Mouse (Mus musculus) cortical plate, adult 2 months (tissue): ENCODE measurements around the gene Arid1b. TPM values are rescaled to one million over a fixed set of nuclear protein-coding genes. Genes with fewer than 3 reads are reported as not detected.

ENCODE experiments used
- H3K27ac ChIP-seq: fragments of 200-500 bp; 2 replicates; pipeline ENCODE4 v1.5.1; 2012; ENCODE audit warnings: low read length, control low read depth, inconsistent platforms; ENCODE audit not compliant: insufficient read depth
- H3K4me1 ChIP-seq: fragments of 200-500 bp; 2 replicates; pipeline ENCODE4 v1.6.1; 2011; ENCODE audit warnings: low read length; ENCODE audit not compliant: control insufficient read depth, insufficient read depth
- H3K4me3 ChIP-seq: fragments of 200-500 bp; 2 replicates; pipeline ENCODE4 v1.5.1; 2011; ENCODE audit warnings: mild to moderate bottlenecking, low read length, control low read depth; ENCODE audit not compliant: insufficient read depth
- CTCF ChIP-seq: fragments of 200-500 bp; IDR thresholded peaks from 2 replicates; pipeline ENCODE4 v1.5.1; 2011; ENCODE audit warnings: mild to moderate bottlenecking, control low read depth, low read length; ENCODE audit not compliant: insufficient read depth; ENCODE audit errors: extremely low read depth
- POLR2A ChIP-seq: fragments of 200-500 bp; IDR thresholded peaks from 2 replicates; pipeline ENCODE4 v1.6.1; 2011; ENCODE audit warnings: mild to moderate bottlenecking, low read length, control low read depth; ENCODE audit not compliant: insufficient read depth; ENCODE audit errors: extremely low read depth
- polyA plus RNA-seq: library from polyadenylated mRNA; depleted of rRNA; stranded (reverse); fragments of >200 nt; gene quantifications from 2 replicates; pipeline ENCODE4 v1.2.3, GENCODE M21; 2012

Arid1b gene
- polyA plus RNA-seq, 1 experiment, result 22.8 TPM

DNA sequence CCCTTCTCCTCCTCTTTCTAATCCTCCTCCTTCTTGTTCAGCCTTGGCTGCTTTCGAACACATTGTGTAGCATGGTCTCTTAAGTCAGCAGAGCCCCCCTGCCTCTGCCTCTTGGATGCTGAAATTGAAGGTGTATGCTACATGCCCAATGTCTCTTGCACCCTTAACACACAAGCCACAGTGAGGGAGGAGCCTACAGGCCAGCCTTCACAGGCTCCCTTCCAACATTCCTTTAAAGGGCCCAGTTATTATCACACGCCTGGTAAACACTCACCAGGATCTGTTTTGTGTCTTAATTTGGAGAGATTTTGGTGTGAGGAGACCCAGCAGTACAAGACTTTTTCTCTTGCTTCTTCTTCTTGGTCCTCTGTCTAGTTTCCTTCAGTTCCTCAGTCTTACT lies 122.9 kb downstream of the Arid1b start:
- no peak overlapping the region for H3K27ac ChIP-seq
- no peak overlapping the region for H3K4me3 ChIP-seq
- H3K4me1 ChIP-seq, result peaks cover 11% of the 10 kb centered on the region
- TF ChIP-seq CTCF, result no peak
- no peak for TF ChIP-seq POLR2A

DNA sequence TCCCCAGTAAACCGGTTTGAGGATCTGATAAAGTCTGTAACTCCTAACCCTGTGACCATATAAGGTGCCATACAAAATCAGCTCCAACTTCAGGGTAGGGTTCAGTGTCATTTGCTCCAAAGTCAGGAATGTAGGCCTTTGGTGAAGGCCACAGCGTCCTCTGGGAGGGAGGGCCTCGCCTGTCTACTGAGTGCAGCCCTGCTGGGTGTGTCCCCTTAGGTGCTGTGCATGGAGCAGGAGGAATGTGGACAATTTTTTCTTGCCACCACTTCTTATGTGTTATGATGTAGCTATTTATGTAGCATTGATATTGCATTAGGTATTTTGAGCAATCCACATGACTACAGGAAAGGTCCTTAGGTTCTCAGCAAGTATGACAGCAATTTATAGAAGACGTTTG lies 124.0 kb downstream of the Arid1b start:
- no peak for TF ChIP-seq POLR2A
- TF ChIP-seq CTCF, result no peak
- Histone ChIP-seq H3K27ac (no peak overlapping the region), H3K4me3 (no peak overlapping the region), H3K4me1 (peaks cover 13% of the 10 kb centered on the region)

DNA sequence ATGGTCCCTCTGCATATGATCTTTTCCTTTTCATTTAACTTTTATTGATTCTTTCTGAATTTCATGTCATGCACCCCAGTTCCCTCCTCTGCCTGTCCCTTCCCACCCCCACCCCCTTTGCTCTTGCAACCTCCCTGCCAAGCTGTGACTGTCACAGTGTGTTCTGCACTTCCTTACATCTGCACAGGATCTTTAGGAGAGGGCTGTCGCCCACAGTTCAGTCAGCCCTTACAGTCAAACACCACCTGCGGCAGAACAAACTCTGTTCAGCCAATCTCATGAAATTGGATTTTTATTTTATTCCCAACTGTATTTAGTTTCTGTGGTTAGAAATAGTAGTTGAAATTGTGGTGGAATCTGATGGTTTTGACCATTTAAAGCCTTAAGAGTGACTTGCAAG lies 130.5 kb downstream of the Arid1b start:
- Histone ChIP-seq H3K4me3 (no peak overlapping the region), H3K4me1 (peaks cover 14% of the 10 kb centered on the region)

DNA sequence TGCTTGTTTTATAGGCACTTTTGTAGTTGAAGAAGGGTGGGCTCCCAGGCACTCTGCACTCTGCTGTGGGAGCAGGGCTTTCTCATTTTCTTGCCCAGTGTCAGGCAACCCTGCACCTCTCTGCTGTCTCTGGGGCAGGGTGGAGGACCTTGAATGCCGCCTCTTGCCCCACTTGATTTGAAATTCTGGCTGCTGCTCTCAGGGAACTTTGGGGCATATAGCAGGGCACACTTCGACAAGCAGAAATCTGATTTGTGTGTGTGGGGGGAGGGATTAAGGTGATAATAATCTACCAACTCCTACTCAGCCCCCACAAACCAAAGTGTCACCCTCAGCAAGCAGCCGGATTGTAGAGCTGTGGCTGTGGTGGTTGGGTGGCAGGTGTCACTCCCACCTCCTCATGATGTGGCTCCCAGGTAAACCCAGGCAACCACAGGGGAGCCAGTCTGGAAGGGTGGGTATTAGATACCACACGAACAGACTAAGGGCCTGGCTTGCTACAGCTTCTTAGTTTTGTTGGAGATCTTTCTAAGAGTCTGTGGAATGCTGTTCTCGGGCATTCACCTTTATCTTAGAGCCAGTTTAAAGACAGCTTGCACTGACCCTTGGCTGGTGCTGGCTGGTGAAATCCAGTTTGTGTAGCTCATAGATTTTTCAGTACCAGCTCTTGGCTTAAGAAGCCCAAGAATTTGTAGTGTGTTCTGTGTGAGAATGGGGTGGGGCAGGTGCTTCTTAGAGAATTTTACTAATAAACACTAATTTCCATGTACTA lies 131.1 kb downstream of the Arid1b start:
- Histone ChIP-seq H3K4me3 (no peak overlapping the region), H3K4me1 (peaks cover 14% of the 10 kb centered on the region), H3K27ac (no peak overlapping the region)
- TF ChIP-seq CTCF (no peak), POLR2A (no peak)

More for the DNA sequence above, 130.5 kb downstream of the Arid1b start:
- H3K27ac ChIP-seq, result no peak overlapping the region
- TF ChIP-seq CTCF, result no peak
- TF ChIP-seq POLR2A, result no peak

DNA sequence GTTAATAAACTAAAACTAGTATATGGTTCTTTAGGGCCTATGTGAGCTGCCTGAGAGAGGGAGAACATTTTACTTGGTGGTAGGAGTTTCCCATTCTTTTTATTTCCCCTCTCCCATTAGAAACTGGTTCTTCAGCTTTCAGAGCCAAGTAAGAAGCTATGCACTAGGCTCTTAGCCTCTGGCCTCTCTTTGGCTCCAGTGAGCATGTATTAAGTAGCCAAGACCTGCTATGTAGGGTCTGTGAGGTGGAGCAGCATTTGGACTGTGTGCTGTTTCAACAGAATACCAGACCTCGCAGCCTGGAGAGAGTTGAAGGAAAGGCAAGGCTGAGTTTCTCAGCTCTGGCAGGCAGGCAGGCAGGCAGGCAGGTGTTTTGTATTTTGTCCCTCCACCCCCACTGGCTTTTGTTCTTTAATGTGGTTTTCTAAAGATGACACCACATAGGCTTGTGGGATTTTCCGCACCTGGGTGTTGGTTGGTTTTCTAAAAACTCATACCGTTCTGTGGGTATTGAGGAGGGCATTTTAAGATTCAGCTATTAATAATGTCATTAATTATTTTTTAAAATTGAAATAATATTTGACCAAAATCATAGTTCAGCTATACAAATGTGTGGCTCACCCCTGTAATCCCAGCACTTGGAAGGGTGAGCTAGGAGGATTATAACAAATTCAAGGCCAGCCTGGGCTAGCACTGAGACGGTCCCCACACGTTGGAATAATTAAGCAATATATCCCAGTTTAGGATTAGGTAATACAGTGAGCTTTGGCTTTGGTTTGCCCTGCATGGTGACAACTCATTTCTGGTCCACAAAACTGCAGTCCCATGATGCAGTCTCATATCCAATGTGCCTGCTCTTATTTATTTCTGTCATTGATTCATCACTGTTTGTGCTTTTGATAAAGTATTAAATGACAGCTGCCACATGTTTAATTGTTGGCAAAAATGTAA lies 132.0 kb downstream of the Arid1b start:
- no peak for TF ChIP-seq POLR2A
- no peak for TF ChIP-seq CTCF
- Histone ChIP-seq H3K27ac (no peak overlapping the region), H3K4me3 (no peak overlapping the region), H3K4me1 (peaks cover 11% of the 10 kb centered on the region)

DNA sequence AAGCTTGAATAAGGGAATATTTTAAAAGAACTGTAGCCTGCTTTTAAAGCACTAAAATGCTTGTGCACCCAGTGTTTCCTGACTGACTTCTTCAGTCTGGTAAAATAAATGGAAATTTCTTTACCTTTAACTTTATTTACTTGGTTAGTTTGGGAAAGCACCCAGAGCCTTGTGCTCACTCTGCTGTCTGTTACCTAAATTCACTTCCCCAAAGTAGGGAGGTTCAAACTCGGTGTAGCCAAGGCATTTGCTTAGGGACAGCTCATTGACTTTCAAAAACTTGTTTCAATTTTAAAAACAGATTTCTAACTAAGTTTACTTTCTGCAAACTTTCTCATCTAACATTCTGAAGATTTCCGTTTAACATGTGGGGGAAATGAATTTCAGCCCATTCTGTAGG lies 135.5 kb downstream of the Arid1b start:
- peaks cover 8% of the 10 kb centered on the region; the same call in 1 of the 2 replicates for H3K4me1 ChIP-seq
- no peak overlapping the region for H3K27ac ChIP-seq
- no peak overlapping the region for H3K4me3 ChIP-seq
- TF ChIP-seq CTCF, result no peak
- TF ChIP-seq POLR2A, result no peak

DNA sequence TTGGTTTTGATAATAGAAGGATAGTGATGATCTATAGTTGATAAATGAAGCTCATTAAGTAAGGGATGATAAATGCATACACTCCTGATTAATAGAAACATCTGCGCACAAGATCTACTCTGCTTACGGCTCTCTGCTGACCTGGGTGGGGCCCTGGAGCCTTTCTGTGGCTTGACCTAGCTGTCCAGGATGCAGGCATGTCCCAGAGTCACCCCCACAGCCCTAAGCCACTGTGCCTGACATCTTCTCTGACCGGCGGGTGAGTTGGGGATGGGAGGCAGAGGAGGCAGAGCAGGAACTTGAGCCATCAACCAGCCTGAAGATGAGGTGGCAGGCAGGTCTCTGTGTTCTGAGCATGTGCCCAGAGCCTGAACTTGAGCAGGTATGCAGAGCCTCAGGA lies 136.0 kb downstream of the Arid1b start:
- TF ChIP-seq CTCF, result no peak
- TF ChIP-seq POLR2A, result no peak
- H3K4me1 ChIP-seq, result peaks cover 7% of the 10 kb centered on the region; the same call in 1 of the 2 replicates
- H3K4me3 ChIP-seq, result no peak overlapping the region
- no peak overlapping the region for H3K27ac ChIP-seq

DNA sequence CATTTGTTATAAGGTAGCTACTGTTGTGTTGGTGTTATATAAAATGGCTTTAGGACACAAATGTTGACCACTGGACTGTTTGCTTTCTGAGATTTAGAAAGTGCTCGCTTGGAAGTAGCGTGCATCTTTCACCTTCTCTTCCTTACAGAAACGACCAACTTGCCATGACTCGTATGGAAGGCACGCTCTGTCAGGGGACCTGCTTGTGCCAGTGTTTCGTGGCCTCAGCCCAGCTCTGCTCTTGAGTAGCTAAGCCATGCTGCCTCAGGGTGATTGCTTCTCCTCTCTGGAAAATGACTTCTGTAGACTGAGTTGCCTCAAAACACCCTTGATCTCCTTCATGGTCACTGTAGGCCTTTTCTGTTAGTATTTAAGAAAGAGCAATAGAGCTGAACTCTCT lies 137.6 kb downstream of the Arid1b start:
- Histone ChIP-seq H3K27ac (no peak overlapping the region), H3K4me3 (no peak overlapping the region), H3K4me1 (peaks cover 4% of the 10 kb centered on the region; the same call in 1 of the 2 replicates)
- TF ChIP-seq POLR2A, result no peak
- no peak for TF ChIP-seq CTCF

DNA sequence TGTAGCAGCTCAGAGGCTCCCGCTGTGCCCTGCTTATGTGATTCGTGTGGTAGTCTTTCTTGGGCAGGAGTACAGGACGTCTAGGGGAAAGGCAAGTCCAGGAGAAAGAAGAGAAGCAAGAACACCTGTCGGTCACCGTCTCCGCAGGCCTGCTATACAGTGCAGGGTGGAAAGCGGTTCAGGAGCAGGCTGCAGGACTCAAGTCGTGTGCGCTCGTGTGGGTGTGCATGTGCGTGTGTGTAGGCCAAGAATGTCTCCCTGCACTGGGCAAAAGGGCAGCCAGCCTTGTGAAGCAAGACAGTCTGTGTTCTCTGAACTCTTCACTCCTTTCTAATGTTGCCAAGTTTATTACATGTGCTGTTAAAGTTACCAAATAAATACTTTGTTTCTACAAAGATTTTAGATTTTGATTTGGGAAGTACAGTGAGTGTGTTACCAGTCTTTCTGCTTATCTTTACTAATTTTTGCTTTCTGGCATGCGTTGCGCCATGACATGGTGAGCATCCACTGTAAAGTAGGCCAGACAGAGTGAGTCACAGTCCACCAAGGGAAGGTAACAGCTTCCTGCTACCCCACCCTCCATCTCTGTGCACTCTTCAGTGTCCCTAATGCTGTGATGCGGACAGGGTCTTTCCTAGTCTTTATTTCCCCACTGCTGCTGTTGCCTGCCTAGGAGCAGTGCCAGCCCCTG lies 138.3 kb downstream of the Arid1b start:
- peaks cover 3% of the 10 kb centered on the region; the same call in 1 of the 2 replicates for H3K4me1 ChIP-seq
- no peak overlapping the region for H3K4me3 ChIP-seq
- TF ChIP-seq CTCF (no peak), POLR2A (no peak)
- no peak overlapping the region for H3K27ac ChIP-seq

DNA sequence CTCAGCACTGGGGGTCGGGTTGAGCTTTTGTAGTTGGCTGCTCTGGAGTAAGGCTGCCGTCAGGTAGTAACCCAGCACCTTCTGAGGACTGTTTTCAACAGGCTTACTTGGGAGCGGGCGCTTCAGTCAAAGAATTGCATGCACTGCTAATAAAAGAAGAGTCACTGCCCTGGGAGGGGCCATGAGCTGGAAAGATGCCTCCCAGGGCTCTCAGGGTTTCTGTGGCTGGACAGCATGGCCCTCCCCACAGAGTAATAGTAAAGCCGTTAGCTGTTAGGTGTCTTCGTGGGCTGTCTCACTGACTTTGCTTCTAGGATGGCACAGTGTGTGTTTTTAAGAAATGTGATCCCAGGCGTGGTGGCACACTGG lies 138.8 kb downstream of the Arid1b start:
- TF ChIP-seq CTCF, result no peak
- TF ChIP-seq POLR2A, result no peak

More for the DNA sequence above, 138.8 kb downstream of the Arid1b start:
- no peak overlapping the region for H3K4me3 ChIP-seq
- peaks cover 3% of the 10 kb centered on the region; the same call in 1 of the 2 replicates for H3K4me1 ChIP-seq
- no peak overlapping the region for H3K27ac ChIP-seq
